Mouse (Mus musculus) limb, embryonic 14.5 days (tissue): ENCODE results near the gene Gfy. TPM values are rescaled to one million over a fixed set of nuclear protein-coding genes. Genes with fewer than 3 reads are reported as not detected.

ENCODE experiments used
- ATAC-seq: fragments of 200-750 bp; cut with Nextera tagmentation; 2 replicates; pipeline ENCODE4 v1.8.0; 2017; ENCODE audit warnings: low read depth, moderate number of reproducible peaks, moderate TSS enrichment; ENCODE audit not compliant: low FRiP score
- DNase-seq: peaks from one replicate; pipeline ENCODE4 v3.0.0-alpha.2; 2015; ENCODE audit warnings: low spot score
- H3K27ac ChIP-seq: fragments of 300-500 bp; sonication (generic); replicated peaks from 2 replicates; pipeline ENCODE4 v1.5.1; 2014; ENCODE audit warnings: low read depth, mild to moderate bottlenecking, low read length, moderate library complexity, mixed read lengths
- H3K27me3 ChIP-seq: fragments of 300-500 bp; sonication (generic); 2 replicates; pipeline ENCODE4 v1.6.1; 2014; ENCODE audit warnings: low read length, mixed read lengths; ENCODE audit not compliant: control insufficient read depth, insufficient read depth
- H3K36me3 ChIP-seq: fragments of 300-500 bp; sonication (generic); 2 replicates; pipeline ENCODE4 v1.6.1; 2014; ENCODE audit warnings: mild to moderate bottlenecking, low read length, moderate library complexity, mixed read lengths; ENCODE audit not compliant: control insufficient read depth, insufficient read depth
- H3K4me1 ChIP-seq: fragments of 300-500 bp; sonication (generic); 2 replicates; pipeline ENCODE4 v1.6.1; 2014; ENCODE audit warnings: antibody characterized with exemption, low read length, mixed read lengths; ENCODE audit not compliant: control insufficient read depth, insufficient read depth
- H3K4me2 ChIP-seq: fragments of 300-500 bp; sonication (generic); replicated peaks from 2 replicates; pipeline ENCODE4 v1.6.1; 2014; ENCODE audit warnings: low read depth, mild to moderate bottlenecking, low read length, moderate library complexity; ENCODE audit not compliant: severe bottlenecking
- H3K4me3 ChIP-seq: fragments of 300-500 bp; sonication (generic); replicated peaks from 2 replicates; pipeline ENCODE4 v1.5.1; 2014; ENCODE audit warnings: low read length
- H3K9ac ChIP-seq: fragments of 300-500 bp; sonication (generic); 2 replicates; pipeline ENCODE4 v1.6.1; 2014; ENCODE audit warnings: mild to moderate bottlenecking, low read depth, low read length, moderate library complexity; ENCODE audit not compliant: severe bottlenecking
- H3K9me3 ChIP-seq: fragments of 300-500 bp; sonication (generic); 2 replicates; pipeline ENCODE4 v1.6.1; 2016; ENCODE audit warnings: low read length; ENCODE audit not compliant: control insufficient read depth
- POLR2A ChIP-seq: fragments of 200-500 bp; IDR thresholded peaks from 2 replicates; pipeline ENCODE4 v1.8.0; 2012; ENCODE audit warnings: inconsistent platforms, mild to moderate bottlenecking, moderate library complexity, borderline replicate concordance; ENCODE audit not compliant: insufficient read depth, insufficient read length; ENCODE audit errors: extremely low read depth
- WGBS: fragments of 180-500 bp; shearing (Covaris S2); extraction: QIAGEN DNeasy Blood & Tissue Kit; methylation state at CpG from one replicate; pipeline ENCODE4 v1.1.7; 2014; 5-methylcytosine and 5-hydroxymethylcytosine counted together
- polyA plus RNA-seq, 2 experiments: library from polyadenylated mRNA; depleted of rRNA in 1 of 2; stranded (reverse) in 1 of 2; unstranded in 1 of 2; fragments of >200 nt; fragmentation: Nextera tagmentation in 1 of 2; extraction: Ambion mirVana in 1 of 2; gene quantifications; 2 replicates each; pipeline versions ENCODE4 v1.2.1 to v1.2.3; 2012 to 2014

Gfy gene
- polyA plus RNA-seq, 2 experiments = 0.09 TPM; not detected in 1

- TF ChIP-seq POLR2A = no peak
- Histone ChIP-seq H3K27ac (no peak overlapping the region), H3K4me1 (0 out of 2 replicates have a peak, but pooled peaks cover 9% of the 10 kb centered on the region), H3K27me3 (peaks cover 13% of the 10 kb centered on the region), H3K4me3 (no peak overlapping the region), H3K4me2 (no peak overlapping the region), H3K9me3 (no peaks in the 10 kb centered on the region), H3K9ac (no peak overlapping the region), H3K36me3 (no peaks in the 10 kb centered on the region)
- ATAC-seq = no peak
- 66% methylated on average over 10 of the region's 10 CpGs for WGBS
- no peak for DNase-seq
Measured at GRCm38 (mm10) chr7:45211070-45211469, 31.7 kb upstream of the Gfy start.

GRCm38 (mm10) chr7:45208260-45208659 is 28.9 kb upstream of the Gfy start:
- Histone ChIP-seq H3K27me3 (peaks cover 13% of the 10 kb centered on the region), H3K9me3 (no peaks in the 10 kb centered on the region), H3K4me1 (0 out of 2 replicates have a peak, but pooled peaks cover 7% of the 10 kb centered on the region), H3K4me2 (no peak overlapping the region), H3K4me3 (no peak overlapping the region), H3K36me3 (no peaks in the 10 kb centered on the region), H3K27ac (no peak overlapping the region), H3K9ac (no peak overlapping the region)
- WGBS = 76% methylated on average over 6 of the region's 6 CpGs
- no peak for TF ChIP-seq POLR2A
- DNase-seq (no peak), ATAC-seq (no peak)

GRCm38 (mm10) chr7:45204380-45205143 is 25.2 kb upstream of the Gfy start, which contains the start of gene Ccdc155:
Gene Ccdc155, minus strand, starts transcription at chr7:45204892.
- Histone ChIP-seq H3K9ac (peak within 1 kb of the TSS; percentile 52), H3K4me2 (peak within 1 kb of the TSS; percentile 50), H3K36me3 (no peaks in the 10 kb centered on the region), H3K4me1 (no peaks in the 10 kb centered on the region), H3K4me3 (peak within 1 kb of the TSS; percentile 47), H3K9me3 (no peaks in the 10 kb centered on the region), H3K27me3 (no peaks in the 10 kb centered on the region), H3K27ac (no peak within 1 kb of the TSS)
- ATAC-seq (peak; percentile 98), DNase-seq (peak; percentile 96)
- 8% methylated on average over 43 of the region's 44 CpGs for WGBS
- peak; percentile 42; the same call in 1 of the 2 replicates for TF ChIP-seq POLR2A

GRCm38 (mm10) chr7:45202654-45203053 is 23.3 kb upstream of the Gfy start:
- Histone ChIP-seq H3K4me1 (no peaks in the 10 kb centered on the region), H3K4me3 (no peak overlapping the region), H3K27me3 (no peaks in the 10 kb centered on the region), H3K9ac (no peak overlapping the region), H3K36me3 (no peaks in the 10 kb centered on the region), H3K4me2 (no peak overlapping the region), H3K27ac (no peak overlapping the region), H3K9me3 (no peaks in the 10 kb centered on the region)
- TF ChIP-seq POLR2A = no peak
- ATAC-seq (no peak), DNase-seq (no peak)
- WGBS = 40% methylated on average over 10 of the region's 10 CpGs

GRCm38 (mm10) chr7:45198961-45199360 is 19.6 kb upstream of the Gfy start:
- no peak for DNase-seq
- no peak for ATAC-seq
- H3K4me3 ChIP-seq = no peak overlapping the region
- TF ChIP-seq POLR2A = no peak
- H3K27me3 ChIP-seq = no peaks in the 10 kb centered on the region
- no peaks in the 10 kb centered on the region for H3K4me1 ChIP-seq
- no peak overlapping the region for H3K9ac ChIP-seq
- WGBS = 81% methylated on average over 11 of the region's 11 CpGs
- H3K9me3 ChIP-seq = no peaks in the 10 kb centered on the region
- no peak overlapping the region for H3K4me2 ChIP-seq
- H3K36me3 ChIP-seq = no peaks in the 10 kb centered on the region
- H3K27ac ChIP-seq = no peak overlapping the region
